Mouse (Mus musculus) bone marrow, adult 2 months (tissue): ENCODE results near the gene Ncoa4. TPM values are rescaled to one million over a fixed set of nuclear protein-coding genes. Genes with fewer than 3 reads are reported as not detected.
"Not testable (repeated sequence)": the region's sequence is repeated elsewhere in the genome, so short reads cannot be mapped to it uniquely, and the experiment has no call there.

Experiments used
- H3K27ac ChIP-seq: fragments of 200-500 bp; 2 replicates; pipeline ENCODE4 v1.5.1; 2012; ENCODE audit warnings: low read depth, mild to moderate bottlenecking, control low read depth, inconsistent platforms, low read length; ENCODE audit not compliant: control insufficient read depth, poor library complexity, insufficient read depth
- H3K4me1 ChIP-seq: fragments of 200-500 bp; 2 replicates; pipeline ENCODE4 v1.6.1; 2011; ENCODE audit warnings: low read length; ENCODE audit not compliant: control insufficient read depth, insufficient read depth
- H3K4me3 ChIP-seq: fragments of 200-500 bp; replicated peaks from 2 replicates; pipeline ENCODE3; 2011; ENCODE audit warnings: mild to moderate bottlenecking, low read depth, low read length, control low read depth; ENCODE audit not compliant: control insufficient read depth
- CTCF ChIP-seq: fragments of 200-500 bp; IDR thresholded peaks from 2 replicates; pipeline ENCODE4 v1.5.1; 2011; ENCODE audit warnings: low read length, control low read depth; ENCODE audit not compliant: control insufficient read depth, insufficient read depth
- POLR2A ChIP-seq: fragments of 200-500 bp; IDR thresholded peaks from 2 replicates; pipeline ENCODE4 v1.6.1; 2011; ENCODE audit warnings: low read depth, mild to moderate bottlenecking, control low read depth, low read length, borderline replicate concordance; ENCODE audit not compliant: control insufficient read depth
- whole genome bisulfite sequencing: fragments of 180-500 bp; shearing (Covaris S2); methylation state at CpG from one replicate; pipeline ENCODE4 v1.1.7; 2018; 5-methylcytosine and 5-hydroxymethylcytosine counted together
- polyA plus RNA-seq: library from polyadenylated mRNA; stranded (reverse); fragments of >200 nt; gene quantifications from 2 replicates; pipeline ENCODE4 v1.2.4, GENCODE M21; 2011; ENCODE audit warnings: low replicate concordance; ENCODE audit not compliant: missing spikeins, insufficient read depth, insufficient read length

The Ncoa4 gene
- polyA plus RNA-seq = 108 and 110 TPM in 2 replicates

DNA sequence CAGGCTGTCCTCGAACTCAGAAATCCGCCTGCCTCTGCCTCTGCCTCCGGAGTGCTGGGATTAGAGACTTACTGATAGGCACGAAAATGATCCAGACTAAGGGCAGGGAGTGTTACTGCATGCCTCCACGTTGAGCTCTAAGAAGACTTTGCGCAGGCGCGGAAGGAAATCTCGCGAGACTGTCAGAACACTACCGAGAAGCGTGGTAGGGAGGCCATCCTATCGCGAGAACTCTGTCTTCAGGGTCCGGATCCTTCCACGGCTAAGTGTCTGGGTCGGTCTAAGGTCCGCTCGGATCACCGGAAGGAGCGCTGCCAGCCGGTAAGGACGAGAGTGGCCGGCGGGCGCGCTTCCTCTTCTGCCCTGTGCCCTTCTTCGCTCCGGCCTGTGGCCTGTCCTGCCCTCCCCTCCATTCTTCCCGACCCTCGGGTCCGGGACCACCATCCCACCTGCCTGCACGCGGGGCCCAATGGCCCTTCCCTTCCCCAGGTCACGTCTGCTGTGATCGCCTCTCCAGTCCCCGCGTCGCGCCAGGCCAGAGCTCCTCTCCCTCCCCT lies at the start of gene Ncoa4:
Gene Ncoa4, plus strand, starts transcription at position 176 of the 557 bp plus-strand sequence.
- Histone ChIP-seq H3K4me1 (peaks cover 4% of the 10 kb centered on the region; the same call in 1 of the 2 replicates), H3K4me3 (peak within 1 kb of the TSS; percentile 83), H3K27ac (peak within 1 kb of the TSS; percentile 94)
- under 1% methylated on average over 40 of the region's 40 CpGs for WGBS
- TF ChIP-seq POLR2A (peak; percentile 99), CTCF (peak; percentile 6; the same call in 1 of the 2 replicates)

GRCm38 (mm10) chr14:32112124-32112523 lies 47.5 kb upstream of the Ncoa4 start:
- 85% methylated on average over 10 of the region's 10 CpGs for WGBS
- not testable (repeated sequence) for H3K4me1 ChIP-seq, H3K27ac ChIP-seq, H3K4me3 ChIP-seq

DNA sequence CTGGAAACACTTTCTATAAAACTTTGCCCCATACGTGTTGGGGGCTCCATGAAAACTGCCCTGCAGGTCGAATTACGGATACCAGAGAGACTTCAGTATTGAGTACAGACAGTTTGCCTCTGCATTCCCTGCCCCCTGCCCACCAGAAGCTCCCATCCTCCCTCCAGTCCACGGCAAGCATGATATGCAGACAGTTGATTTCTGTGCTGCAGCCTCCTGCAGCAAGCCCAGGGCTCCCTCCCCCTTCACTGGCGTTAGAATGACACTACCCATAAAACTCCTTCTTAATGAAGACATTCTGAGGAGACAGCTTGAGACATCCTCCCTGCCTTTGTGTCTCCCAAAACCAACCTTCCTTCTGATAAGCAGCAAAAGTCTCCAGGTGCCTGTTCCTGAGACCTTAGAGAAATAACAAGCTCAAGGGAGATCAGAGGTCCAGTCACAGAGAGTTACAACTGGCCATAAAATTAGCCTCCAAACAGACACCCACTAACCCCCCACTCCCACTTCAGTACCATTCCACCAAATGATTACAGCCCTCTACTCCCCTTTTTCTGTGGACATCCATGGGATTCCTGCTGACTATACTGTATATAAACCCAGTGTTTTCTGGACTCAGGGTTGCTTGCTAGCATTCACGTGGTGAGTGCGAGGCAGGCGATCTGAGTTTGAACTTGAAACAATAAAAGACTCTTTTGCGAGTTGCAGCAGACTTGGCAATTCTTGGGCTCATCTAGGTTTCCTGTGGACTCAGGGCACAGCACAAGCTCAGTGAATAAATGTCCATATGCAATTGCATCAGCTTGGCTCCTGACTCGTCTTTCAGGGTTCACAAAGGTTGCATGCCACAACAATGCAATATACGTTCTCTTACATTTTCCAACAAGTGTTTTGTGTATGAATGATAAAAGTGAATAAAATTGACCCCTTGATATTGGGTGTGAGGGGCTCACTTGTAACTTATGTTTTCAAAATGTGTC lies 38.4 kb upstream of the Ncoa4 start:
- WGBS = 75% methylated on average over 11 of the region's 11 CpGs
- no peak overlapping the region for H3K27ac ChIP-seq
- no peaks in the 10 kb centered on the region for H3K4me1 ChIP-seq
- TF ChIP-seq CTCF (no peak), POLR2A (no peak)
- no peak overlapping the region for H3K4me3 ChIP-seq

- H3K4me3 ChIP-seq = no peak overlapping the region
- no peak overlapping the region for H3K27ac ChIP-seq
- TF ChIP-seq CTCF = peak; percentile 85
- TF ChIP-seq POLR2A = no peak
- H3K4me1 ChIP-seq = no peaks in the 10 kb centered on the region; the same call in 1 of the 2 replicates
- 2% methylated on average over 2 of the region's 2 CpGs for WGBS
Measured at GRCm38 (mm10) chr14:32121920-32122315, 37.7 kb upstream of the Ncoa4 start.

DNA sequence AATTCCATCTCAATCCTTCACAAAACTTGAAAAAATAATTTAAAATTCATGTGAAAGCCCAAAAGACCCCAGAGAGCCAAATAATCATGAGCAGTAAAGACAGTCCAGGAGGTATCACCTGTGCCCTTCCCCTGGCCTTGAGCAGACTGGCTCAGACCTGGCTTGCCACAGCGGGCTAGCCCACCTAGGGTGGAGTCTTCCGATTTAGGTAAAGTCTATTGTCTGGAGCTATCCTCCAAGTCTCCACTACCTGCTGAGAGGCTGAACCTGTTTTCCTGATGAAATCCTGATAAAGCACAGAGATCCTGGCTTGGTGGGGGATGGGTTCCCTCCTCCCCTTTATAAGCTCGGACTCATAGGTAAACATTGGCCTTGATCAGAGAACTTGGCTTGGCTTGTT lies 35.4 kb upstream of the Ncoa4 start:
- 79% methylated on average over 3 of the region's 3 CpGs for WGBS
- TF ChIP-seq POLR2A (no peak), CTCF (no peak)
- no peak overlapping the region for H3K4me3 ChIP-seq
- no peaks in the 10 kb centered on the region; the same call in 1 of the 2 replicates for H3K4me1 ChIP-seq
- no peak overlapping the region for H3K27ac ChIP-seq

GRCm38 (mm10) chr14:32125256-32125655 lies 34.4 kb upstream of the Ncoa4 start:
- not testable (repeated sequence) for H3K27ac ChIP-seq, H3K4me1 ChIP-seq, H3K4me3 ChIP-seq
- WGBS = 75% methylated on average over 5 of the region's 5 CpGs

DNA sequence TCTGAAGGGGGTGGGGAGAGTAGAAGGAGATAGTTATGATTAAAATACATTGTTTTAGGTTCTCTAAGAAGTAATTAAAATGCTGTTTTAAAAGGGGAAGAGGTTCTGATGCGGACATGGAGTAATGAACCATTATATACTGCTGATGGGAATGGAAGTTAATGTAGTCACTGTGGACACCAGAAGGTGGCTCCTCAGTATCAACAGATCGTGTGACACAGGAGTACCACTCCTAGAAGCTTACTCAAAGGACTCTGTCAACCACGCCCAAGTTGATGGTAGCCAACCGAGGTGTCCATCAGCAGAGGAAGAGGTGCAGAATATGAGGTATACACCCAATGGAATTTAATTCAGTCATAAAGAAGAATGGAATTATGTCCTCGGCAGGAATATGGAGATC lies 31.3 kb upstream of the Ncoa4 start:
- Histone ChIP-seq H3K4me3 (no peak overlapping the region), H3K27ac (no peak overlapping the region), H3K4me1 (no peaks in the 10 kb centered on the region; the same call in none of the 2 replicates)
- WGBS = 53% methylated on average over 5 of the region's 5 CpGs
- TF ChIP-seq CTCF = 0 out of 2 replicates have a peak, but pooled peaks have one; percentile 12
- TF ChIP-seq POLR2A = no peak

DNA sequence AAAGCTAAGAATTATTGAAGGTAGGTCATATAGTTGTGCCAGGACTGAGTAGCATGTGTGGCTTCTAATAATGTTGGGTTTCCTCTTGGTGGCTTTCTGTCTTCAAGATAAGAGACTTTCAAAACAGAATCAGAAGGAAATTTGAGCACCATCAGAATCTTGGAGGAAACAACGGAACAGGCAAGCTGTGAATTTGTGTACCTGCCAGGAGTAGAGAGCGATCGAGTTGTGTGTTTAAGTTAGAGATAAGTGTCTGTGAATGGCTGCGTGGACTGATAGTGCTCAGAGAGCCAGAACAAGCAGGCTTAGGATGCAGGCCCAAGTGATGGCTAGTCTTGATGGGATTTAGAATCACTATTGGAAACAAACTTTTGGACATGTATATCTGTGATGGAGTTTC lies 27.8 kb upstream of the Ncoa4 start:
- TF ChIP-seq CTCF (no peak), POLR2A (no peak)
- WGBS = 15% methylated on average over 4 of the region's 4 CpGs
- Histone ChIP-seq H3K27ac (no peak overlapping the region), H3K4me3 (no peak overlapping the region), H3K4me1 (peaks cover 2% of the 10 kb centered on the region)

DNA sequence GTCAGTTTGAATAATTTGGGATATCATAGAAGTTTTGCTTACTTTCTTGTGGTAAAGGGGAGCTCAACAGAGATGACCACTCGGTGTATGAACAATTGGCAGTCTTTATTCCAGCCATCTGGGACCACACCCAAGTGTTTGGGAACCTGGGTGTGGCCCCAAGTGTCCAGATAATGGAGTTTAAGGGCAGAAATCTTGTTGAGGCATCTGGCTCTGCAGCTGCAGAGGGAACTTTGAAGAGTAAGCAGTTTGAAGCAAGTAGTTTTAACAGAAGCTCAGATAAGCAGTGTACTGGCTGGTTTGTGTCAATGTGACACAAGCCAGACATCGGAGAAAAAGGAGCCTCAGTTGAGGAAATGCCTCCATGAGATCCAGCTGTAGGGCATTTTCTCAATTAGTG lies 25.4 kb upstream of the Ncoa4 start:
- no peak for TF ChIP-seq POLR2A
- TF ChIP-seq CTCF = no peak
- peaks cover 2% of the 10 kb centered on the region for H3K4me1 ChIP-seq
- no peak overlapping the region for H3K27ac ChIP-seq
- no peak overlapping the region for H3K4me3 ChIP-seq
- WGBS = 54% methylated on average over 2 of the region's 2 CpGs

DNA sequence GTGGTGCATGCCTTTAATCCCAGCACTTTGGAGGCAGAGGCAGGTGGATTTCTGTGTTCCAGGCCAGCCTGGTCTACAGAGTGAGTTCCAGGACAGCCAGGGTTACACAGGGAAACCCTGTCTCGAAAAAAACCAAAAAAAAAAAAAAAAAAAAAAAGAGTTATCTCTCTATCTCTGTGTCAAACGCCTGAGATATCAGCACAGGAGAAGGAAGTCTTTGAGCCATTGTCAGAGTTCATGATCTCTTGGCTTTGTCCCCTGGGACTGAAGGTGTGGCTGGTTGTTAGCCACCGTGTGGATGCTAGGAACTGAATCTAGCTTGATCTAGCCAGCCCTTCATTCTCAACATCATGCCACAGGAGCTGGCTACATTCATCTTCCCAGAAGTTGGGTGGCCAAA lies 23.2 kb upstream of the Ncoa4 start:
- WGBS = 31% methylated on average over 3 of the region's 3 CpGs
- H3K4me1 ChIP-seq, H3K4me3 ChIP-seq, H3K27ac ChIP-seq: not testable (repeated sequence)
